Mouse (Mus musculus) spleen, adult 2 months (tissue): ENCODE data around the gene Rdx.

ENCODE experiments used
- CTCF ChIP-seq: fragments of 200-500 bp; IDR thresholded peaks from 2 replicates; pipeline ENCODE4 v1.5.1; 2011; ENCODE audit warnings: mild to moderate bottlenecking, inconsistent platforms; ENCODE audit not compliant: insufficient read depth, insufficient read length, insufficient replicate concordance; ENCODE audit errors: extremely low read depth
- POLR2A ChIP-seq: fragments of 200-500 bp; IDR thresholded peaks from 2 replicates; pipeline ENCODE4 v1.6.1; 2011; ENCODE audit warnings: low read depth, low read length, inconsistent platforms

DNA sequence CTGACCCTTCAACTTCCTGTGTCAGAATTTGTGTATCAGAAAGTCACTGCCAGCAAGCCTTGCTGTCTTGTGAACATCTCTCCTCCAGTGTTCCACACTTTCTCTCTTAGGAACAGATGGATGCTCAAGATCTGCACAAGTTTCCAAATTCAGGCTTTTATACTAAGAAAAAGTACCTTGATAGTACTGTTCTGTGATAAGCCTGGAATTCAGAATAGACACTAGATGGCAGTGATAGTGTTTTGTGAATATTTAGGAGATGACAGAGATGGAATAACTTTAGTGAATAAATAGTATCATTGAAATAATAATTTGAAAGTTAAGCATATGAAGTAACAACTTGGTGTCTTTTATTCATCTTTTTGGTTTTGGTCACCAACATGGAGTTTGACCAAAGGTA, 25.2 kb downstream of the Rdx start:
- TF ChIP-seq POLR2A: no peak
- no peak for TF ChIP-seq CTCF
